Mouse (Mus musculus): Measurements from ENCODE around the gene Madd.
A peak's percentile ranks its signal among the peaks of the same experiment; 100 is the strongest.

Madd gene

DNA sequence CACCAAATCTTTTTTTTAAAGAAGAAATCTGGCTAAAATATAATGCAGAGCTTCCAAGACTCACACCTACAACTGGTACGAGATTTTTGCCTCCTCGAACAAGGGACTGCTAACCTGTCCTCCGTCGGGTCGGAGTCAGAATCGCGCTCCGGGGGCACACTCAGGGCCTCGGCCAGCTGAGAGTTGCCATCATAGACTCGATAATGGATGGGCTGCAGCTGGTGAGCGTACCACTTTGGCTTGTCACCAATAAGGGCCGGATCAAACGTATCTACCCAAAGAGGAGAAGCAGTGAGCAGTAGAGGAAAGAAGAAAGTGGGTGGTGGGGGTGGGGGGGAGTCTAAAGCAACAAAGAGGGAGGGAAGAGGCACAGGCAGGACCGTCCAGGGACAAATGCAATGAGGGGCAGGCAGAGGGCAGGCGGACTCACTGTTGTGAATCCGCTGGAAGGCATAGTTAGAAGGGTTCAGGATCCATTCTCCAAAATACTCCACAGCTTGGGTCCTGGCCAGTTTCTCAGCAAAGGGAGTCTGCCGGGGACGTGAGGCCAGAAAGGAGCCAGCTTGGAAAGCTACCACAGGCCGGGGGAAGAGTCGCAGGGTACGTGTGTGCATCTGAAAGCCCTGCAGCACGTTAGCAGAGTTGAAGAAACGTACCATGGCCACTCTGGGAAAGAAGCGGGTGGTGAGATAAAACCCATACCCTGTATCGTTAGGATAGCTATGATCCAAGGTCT lies 13.9 kb downstream of the Madd start:
- DNase-seq: peak in 1 of 2 experiments; percentile 41

DNA sequence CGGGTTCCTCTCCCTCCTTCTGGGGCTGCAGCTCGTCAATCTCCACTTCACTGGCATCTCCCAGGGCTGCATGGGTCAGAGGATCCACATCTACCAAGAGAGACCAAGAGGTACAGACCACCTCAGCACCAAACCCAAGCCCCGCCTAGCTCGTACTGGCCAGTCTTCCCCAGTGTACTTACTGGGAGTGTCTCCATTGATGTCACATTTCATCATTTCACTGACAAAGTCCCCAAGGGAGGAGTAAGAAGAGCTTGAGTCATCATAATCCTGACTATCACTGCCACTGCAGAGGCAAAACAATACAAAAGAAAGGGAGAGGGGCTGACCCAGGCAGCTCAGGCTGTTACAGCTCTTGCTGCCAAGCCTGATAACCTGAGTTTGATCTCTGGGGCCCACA lies 16.0 kb downstream of the Madd start:
- DNase-seq: no peak

DNA sequence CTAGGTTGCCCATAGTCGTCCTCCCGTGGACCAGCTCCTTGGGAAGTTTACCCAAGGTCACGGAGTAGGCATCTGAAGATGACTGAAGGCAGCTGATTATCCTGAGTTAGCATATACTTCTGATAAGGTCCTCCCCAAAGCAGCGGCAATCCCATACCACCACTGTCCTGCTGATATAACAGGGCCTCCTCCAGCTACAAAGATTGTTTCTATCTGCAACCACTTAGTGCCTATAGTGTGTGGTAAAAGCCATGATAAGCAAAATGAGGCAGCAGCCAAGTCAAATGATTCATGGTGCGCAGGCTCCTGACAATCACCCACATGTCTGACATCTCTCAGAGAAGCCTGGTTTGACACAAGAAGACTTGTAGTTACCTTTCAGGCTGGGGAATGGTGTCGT lies 18.6 kb downstream of the Madd start:
- DNase-seq: no peak

DNA sequence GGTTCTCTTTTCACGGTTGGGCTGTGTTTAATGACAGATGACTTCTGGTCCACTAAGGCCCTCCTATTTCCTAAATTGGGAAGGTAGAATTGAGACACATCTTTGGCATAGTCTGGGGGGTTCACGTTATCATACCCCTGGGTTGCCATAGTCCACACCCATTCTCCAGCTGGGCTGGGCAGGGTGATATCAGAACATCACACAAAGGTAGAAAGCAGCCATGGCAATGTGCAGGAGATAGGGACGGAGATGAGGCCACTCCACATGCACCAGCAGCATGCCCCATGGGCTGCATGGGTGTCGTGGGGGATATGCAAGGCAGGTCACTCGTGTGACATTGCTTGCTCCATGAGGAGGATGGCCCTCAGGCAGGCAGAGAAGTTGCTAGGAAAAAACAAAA lies 20.1 kb downstream of the Madd start:
- DNase-seq: no peak

DNA sequence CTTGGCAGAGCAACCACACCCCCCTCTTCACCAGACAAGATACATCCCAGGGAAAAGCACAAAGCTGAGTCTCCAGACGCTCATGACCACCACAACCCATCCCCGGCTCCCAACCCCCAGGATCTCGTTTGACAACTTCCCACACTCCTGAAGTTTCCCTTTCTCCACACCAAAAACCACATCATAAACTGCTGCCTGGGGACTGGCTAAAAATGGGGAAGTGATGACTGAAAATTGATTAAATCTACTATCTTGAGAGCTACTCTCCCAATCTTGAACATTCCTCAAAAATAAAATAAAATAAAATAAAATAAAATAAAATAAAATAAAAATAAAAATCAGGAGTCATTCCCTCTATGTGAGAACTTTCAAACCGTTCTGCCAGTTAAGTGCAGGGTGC lies 20.7 kb downstream of the Madd start:
- DNase-seq: no peak

DNA sequence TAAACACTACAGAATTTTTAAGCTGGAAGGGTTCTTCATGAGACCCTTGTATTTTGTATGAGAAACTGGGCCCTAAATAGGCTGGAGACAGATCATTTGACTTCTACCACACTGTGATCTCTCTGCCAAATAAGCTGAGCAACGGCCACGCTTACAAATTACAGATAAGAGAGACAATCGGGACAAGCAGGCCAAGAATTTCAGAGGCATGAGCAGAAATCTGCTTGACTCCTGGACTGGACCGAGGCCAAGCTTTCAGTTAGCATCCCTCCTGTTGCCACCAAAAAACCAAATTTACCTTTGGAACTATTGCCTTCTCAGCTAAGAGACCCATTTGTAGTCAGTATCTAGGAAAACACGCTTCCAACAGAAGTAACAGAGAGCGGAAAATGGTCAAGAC lies 23.0 kb downstream of the Madd start:
- DNase-seq: no peak

DNA sequence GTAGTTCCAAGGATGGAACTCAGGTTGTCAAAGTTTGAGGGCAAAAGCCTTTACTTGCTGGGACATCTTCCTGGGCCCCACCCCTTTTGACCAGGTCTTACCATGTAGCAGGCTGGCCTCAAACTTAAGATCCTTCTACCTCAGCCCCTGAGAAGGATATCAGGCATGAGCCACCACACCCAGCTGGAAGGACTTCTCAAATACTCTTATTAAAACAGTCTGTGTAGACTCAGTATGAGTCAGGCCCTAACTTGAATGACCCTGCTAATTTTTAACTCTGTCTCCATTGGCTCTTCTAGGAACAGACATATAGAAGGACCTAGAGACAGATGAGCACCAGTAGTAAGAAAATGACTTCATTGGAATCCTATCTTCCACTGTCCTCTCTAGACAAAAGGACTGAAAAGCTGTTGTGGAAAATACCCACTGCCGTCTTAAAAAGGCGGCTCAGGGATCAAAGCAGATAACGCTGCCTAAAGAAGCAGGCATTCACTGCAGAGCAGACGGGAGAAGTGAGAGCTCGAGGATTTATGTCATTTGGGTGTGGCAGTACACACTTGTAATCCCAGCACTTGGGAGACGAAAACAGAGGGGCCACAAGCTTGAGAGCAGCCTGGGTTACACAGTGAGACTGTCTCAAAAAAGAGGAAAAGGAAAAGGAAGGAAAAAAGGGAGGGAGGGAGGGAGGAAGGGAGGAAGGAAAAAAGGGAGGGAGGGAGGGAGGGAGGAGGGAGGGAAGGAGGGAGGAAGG lies 26.5 kb downstream of the Madd start:
- DNase-seq: no peak

DNA sequence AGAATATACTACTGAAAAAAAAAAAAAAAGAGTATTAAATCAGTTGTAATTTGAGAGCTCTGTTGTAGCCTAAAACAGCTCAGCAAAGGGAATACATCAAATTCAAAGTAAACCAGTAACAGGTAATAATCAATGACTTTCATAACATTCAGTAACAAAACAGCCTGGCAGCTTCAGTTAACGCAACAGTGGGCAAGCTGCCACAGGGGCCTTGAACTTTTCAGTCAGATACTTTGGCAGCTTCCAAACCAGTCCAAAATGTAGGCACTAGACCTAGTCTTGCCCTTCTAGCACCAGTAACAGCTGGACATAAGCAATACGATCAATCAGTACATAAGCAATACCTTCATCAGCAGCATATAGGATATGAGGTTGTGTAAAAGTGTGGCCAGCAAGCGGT lies 29.5 kb downstream of the Madd start:
- DNase-seq: no peak

DNA sequence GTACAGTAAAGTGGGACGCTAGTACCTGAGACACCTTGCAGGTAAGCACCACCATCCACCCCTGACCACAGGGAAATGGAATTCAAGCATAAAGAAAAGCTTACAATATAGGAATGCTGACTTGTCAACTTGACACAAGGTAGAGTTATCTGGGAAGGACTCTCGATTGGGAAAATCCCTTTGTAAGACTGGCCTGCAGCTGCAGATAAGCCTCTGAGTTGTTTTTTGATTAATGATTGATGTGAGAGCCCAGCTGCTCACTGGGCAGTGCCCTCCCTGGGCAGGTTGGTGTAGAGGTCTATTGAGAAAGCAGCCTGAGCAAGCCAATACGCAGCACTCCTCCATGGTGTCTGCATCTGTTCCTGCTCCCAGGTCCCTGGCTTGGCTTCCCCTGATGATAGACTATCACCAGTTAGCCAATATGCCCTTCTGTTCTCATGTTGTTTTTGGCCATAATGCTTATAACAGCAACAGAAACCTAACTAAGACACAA lies 30.7 kb downstream of the Madd start:
- no peak for DNase-seq

DNA sequence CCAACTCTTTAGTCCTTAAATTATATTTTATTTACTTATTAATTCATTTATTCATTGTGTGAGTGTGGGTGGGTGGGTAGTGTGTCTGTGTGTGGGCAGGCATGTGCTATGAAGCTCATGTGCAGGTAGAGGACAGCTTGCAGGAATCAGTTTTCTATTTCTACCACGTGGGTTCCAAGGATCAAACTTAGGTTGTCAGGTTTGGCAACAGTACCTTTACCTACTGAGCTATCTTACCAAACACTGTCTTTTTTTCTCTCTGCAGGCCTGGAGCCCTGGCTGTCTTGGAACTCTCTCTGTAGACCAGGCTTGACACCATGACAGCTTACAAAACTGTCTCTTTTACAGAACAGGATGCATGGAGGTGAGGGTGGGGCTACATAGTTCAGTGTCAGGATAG lies 32.3 kb downstream of the Madd start:
- no peak for DNase-seq

DNA sequence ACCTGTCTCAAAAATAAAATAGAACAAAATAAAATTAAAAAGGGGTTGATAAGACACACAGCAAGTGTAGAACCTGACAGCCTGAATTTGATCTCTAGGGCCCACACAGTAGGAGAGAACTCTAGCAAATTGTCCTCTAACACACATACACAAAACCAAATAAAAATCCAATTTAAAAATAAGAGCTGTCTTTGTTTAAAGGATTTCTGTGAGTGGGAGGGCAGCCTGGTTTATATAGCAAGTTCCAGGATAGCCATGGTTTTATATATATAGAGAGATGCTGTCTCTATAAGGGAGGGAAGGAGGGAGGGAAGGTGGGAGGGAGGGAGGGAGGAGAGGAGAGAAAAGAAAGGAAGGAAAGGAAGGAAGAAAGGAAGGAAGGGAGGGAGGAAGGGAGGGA lies 35.5 kb downstream of the Madd start:
- no peak for DNase-seq

DNA sequence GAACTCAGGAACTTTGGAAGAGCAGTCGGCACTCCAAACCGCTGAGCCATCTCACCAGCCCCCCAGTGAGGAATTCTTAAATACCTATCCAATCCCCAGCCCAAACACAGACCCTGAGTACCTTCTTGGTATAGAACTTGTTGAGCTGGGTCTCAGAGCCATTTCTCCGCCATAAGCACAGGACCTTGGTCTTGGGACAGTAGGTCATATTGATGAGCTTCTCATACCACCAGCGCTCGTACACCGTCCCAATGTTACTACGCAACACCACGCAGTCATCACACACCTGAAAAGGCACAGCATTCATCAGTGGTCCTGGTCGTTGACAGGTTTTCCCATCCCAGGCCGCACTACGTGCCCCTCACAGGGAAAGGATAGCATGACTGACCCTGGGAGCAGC lies 40.2 kb downstream of the Madd start:
- no peak for DNase-seq

DNA sequence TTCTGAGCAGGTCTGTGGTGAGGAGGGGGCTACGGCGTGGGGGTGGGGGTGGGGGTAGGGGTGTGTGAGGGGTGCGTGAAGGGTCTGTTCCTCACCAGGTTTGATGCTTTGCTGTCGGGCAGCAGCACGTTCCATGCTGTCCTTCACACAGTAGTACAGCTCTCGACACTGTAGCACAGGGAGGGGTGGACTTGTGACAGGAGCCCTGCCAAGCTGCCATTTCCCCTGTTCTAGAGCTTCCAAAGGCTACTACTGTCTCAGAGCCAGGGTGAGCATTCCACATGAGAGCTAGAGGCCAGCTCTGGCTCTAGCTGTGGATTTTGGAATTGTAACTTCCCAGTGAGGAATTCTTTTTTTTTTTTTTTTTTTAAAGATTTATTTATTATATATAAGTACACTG lies 40.7 kb downstream of the Madd start:
- no peak for DNase-seq

DNA sequence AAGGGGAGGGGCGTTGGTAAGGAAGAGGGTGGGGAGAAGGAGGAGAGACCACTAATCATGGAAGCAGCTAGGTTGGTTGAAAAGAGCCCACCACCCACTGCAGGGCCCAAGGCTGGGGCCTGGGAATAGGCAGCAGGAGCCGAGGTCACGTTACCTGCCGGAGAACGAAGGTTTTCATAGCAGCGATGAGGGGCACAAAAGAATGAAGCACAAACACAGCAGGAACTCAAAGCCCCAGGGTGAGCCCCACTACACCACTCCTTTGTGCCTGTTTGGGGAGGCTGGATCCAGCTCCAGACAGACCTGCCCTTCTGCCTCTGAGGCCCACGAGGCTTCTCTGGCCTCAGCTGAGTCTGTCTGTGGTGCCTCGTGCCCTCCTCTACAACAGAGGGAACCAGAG lies 43.9 kb downstream of the Madd start:
- DNase-seq: no peak

DNA sequence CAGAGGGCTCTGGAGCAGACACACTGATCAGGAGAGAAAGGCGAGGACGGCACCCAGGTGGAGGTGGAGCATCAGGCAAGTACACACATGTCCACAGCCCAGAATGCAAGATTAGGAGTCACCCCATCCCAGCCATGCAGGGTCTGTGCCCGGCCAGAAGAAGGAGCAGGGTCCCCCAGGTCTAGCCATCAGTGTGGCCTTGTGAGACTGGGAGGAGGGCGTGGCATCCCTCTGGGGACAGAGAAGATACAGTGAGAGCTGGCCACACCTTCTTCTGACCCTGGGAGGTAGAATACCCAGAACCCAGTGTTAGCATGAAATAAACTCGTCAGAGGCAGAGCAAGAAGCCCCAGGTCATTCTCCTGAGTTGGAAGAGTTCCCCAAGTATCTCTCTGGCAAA lies 44.3 kb downstream of the Madd start:
- no peak for DNase-seq

DNA sequence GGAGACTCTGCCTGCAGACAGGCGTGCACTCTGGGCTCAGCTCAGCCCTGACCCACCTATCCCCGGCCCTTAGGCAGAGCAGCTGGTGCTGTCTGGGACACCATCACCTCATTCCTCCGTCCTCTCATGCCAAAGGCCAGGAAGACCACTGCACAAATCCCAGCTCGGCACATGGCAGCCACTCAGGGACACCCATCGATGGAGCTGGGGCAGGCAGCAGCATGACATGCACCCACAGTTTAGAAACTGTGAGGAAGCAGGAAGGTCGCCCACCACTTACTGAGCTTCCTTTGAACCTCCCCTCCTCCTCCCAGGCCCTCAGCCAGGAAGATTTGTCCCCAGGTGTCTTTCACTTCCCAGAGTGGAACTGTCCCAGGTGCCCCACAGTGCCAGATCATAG lies 46.2 kb downstream of the Madd start:
- no peak for DNase-seq

DNA sequence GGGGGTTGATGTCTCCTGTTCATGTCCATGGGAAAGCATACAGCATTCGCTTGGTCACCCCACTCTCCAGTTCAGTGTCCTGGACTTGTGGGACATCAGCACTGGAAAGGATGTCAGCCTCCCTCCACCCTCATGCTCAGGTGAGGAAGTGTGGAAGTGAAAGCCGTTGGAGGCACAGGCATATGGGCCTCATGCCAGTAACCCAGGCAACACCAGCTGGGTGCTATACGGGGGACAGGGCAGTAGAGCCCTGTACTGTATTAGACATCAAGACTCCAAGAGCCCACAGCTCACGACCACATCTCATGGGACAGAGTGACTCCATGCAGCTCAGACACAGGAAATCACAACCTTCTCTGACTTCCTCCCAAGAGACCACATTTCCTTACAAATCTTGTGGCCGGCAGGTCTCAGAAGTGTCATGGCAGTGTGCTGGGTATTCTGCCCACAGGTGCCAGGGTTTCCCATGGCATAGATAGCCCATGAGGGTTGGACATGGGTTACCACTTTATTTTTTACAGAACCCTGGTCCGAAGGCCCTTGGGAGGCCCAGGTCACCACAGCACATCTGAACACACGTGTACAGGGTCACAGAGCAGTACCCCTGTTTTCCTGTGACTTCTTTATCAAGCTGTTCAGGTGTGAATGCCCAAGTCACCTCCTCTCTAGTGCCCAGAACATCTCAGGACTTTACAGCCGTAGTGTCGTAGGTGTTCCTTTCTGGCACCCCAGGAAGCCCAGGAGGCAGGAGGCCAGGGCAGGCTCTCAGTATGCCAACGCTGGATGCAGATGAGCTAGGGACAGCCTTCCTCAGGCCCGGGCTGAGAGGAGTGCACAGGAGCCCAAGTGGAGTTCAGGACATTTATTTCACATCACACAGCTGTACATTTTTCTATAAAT lies 46.9 kb downstream of the Madd start:
- peak; percentile 62 to 64 for DNase-seq

DNA sequence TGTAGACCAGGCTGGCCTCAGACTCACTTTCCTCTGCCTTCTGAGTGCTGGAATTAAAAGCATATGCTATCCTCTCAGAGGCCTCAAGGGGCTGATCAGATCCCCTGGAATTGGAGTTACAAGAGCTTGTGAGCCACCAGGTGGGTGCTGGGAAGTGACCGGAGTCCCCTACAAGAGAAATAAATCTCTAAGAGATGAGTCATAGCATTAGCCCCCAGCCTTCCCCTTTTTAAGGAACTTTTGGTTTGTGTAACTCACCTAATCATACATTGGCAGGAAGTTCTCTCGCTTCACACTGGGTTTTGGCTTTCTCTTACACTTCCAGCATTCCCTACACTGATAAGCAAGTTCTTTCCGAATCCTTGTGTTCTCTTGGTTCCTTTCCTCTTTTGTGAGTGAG lies 51.6 kb downstream of the Madd start:
- no peak for DNase-seq

DNA sequence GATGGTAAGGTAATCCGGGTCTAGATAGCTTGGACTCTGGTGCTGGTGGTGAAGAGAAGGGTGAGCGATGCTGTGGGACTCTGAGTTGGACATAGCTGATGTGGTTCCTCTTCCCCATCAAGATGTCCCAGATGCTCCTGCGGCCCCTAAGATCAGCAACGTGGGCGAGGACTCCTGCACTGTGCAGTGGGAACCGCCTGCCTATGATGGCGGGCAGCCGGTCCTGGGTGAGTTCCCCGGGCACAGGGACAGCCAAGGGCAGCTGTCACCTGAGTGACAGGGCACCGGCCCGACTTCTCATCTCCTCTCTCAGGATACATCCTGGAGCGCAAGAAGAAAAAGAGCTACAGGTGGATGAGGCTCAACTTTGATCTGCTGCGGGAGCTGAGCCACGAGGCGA lies 52.4 kb downstream of the Madd start:
- no peak for DNase-seq

DNA sequence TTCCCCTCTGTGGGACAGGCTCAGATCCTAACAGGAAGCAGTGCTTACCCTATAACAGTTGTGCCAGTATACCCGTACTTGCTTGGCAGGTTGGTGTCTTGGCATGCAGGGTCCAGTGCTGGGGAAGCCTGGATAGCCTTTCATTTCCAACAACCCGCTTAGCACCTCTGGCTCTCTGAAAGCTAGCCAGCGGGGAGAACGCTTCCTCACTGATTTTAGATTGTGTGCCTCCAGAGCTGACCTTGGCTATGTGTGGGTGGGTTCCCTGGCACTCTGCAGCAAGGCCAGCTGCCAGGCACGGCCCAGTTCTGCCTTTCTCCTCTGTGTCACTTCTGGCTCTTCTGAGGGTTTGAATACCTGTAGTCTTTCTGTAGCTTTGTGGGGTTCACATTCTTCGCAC lies 53.5 kb downstream of the Madd start:
- no peak for DNase-seq

DNA sequence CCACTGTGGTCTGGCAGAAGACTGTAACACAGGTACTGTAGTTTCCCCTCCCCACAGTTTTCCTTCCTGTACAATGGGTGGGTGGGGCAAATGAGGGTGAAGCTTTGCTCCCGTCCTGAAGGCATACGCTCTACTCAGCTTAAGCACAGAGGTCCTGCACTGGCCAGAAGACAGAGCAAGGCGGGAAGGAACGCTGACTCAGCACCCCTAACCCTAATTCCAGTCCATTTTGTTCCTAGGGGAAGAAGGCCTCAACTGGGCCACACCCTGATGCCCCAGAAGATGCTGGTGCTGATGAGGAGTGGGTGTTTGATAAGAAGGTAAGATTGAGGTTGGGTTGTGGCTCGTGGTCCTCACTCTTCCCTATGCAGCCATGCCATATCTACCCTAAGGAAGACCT lies 54.9 kb downstream of the Madd start:
- no peak for DNase-seq

DNA sequence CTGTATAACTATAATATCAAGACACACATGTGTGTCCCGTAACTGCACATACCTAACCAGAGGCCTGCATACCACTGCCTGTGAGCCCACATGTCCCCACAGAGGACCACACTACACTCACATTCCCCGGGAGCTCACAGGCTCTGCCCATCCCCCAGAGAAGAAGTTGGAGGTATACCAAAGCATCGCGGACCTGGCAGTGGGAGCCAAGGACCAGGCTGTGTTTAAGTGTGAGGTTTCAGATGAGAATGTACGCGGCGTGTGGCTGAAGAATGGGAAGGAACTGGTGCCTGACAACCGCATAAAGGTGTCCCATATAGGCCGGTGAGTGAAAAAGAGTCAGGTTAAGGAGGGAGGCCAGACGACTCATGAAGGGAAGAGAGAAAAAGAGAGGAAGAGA lies 58.5 kb downstream of the Madd start:
- DNase-seq: no peak

DNA sequence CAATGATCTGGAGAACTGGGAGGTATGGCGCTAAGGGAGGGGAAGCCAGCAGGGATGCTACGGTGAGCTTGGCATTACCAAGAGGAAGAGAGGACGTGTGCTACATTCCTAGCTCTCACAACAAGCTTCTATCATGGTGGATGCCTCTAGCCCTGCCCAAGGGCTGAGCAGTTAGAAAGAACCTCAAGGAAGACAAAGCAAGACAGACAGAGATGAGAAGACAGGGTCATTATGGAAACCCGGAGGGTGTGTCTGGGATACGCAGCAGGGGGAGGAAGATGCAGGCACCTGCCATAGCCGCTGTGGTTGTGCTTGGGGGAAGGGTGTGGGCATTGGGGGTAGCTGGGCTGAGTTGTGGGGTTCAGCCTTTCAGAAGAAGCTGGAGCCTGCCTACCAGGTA lies 60.1 kb downstream of the Madd start:
- DNase-seq: no peak

DNA sequence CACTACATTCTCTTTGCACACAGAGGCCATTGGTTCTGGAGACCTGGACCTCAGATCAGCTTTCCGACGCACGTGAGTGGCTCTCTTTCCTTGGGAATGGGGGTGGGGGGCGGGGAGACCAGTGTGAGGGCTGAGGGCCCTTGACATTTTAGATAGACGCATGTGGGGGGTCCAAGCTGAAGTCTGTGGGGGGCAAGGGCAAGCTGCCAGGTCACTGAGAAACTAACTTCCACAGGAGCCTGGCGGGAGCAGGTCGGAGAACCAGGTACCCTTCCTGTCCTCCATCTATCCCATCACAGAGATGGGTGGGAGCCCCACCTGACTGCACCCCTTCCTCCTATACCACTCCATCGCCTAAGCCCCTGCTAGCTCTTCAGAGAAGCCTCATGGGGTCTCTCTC lies 62.1 kb downstream of the Madd start:
- no peak for DNase-seq

All from cerebellum, adult 18-20 months (tissue).